Mouse (Mus musculus) neural tube, embryonic 13.5 days (tissue): Measurements from ENCODE around the gene Gpatch2. TPM values are rescaled to one million over a fixed set of nuclear protein-coding genes. Genes with fewer than 3 reads are reported as not detected.

ENCODE experiments used
- ATAC-seq: fragments of 200-750 bp; cut with Nextera tagmentation; 2 replicates; pipeline ENCODE4 v1.8.0; 2017; ENCODE audit warnings: low read depth, mild to moderate bottlenecking, moderate TSS enrichment, moderate library complexity
- H3K27ac ChIP-seq: fragments of 300-500 bp; sonication (generic); replicated peaks from 2 replicates; pipeline ENCODE4 v1.5.1; 2015; ENCODE audit warnings: moderate library complexity, mild to moderate bottlenecking, inconsistent platforms
- H3K27me3 ChIP-seq: fragments of 300-500 bp; sonication (generic); 2 replicates; pipeline ENCODE4 v1.6.1; 2015; ENCODE audit warnings: mild to moderate bottlenecking, inconsistent platforms
- H3K36me3 ChIP-seq: fragments of 300-500 bp; sonication (generic); 2 replicates; pipeline ENCODE4 v1.6.1; 2015; ENCODE audit warnings: mild to moderate bottlenecking, inconsistent platforms
- H3K4me1 ChIP-seq: fragments of 300-500 bp; sonication (generic); replicated peaks from 2 replicates; pipeline ENCODE4 v1.6.1; 2015; ENCODE audit warnings: inconsistent platforms
- H3K4me2 ChIP-seq: fragments of 300-500 bp; sonication (generic); 2 replicates; pipeline ENCODE4 v1.6.1; 2015; ENCODE audit warnings: inconsistent platforms, mild to moderate bottlenecking, moderate library complexity
- H3K4me3 ChIP-seq: fragments of 300-500 bp; sonication (generic); 2 replicates; pipeline ENCODE4 v1.5.1; 2015; ENCODE audit warnings: mild to moderate bottlenecking, inconsistent platforms
- H3K9ac ChIP-seq: fragments of 300-500 bp; sonication (generic); 2 replicates; pipeline ENCODE4 v1.6.1; 2015; ENCODE audit warnings: moderate library complexity, mild to moderate bottlenecking, inconsistent platforms
- H3K9me3 ChIP-seq: fragments of 300-500 bp; sonication (generic); 2 replicates; pipeline ENCODE4 v1.6.1; 2016; ENCODE audit warnings: inconsistent platforms
- WGBS: fragments of 180-500 bp; shearing (Covaris S2); methylation state at CpG from one replicate; pipeline ENCODE4 v1.1.7; 2015; 5-methylcytosine and 5-hydroxymethylcytosine counted together
- polyA plus RNA-seq: library from polyadenylated mRNA; unstranded; fragments of >200 nt; fragmentation: Nextera tagmentation; extraction: Ambion mirVana; gene quantifications from 2 replicates; pipeline ENCODE4 v1.2.1, GENCODE M21; 2015

The Gpatch2 gene
- polyA plus RNA-seq, 1 experiment from 2014 or later = 15.7 TPM

- H3K4me2 ChIP-seq = no peak overlapping the region
- 0 out of 2 replicates have a peak, but pooled peaks cover 11% of the 10 kb centered on the region for H3K4me1 ChIP-seq
- H3K9ac ChIP-seq = no peak overlapping the region
- ATAC-seq = no peak
- no peaks in the 10 kb centered on the region for H3K9me3 ChIP-seq
- WGBS = 84% methylated on average over 13 of the region's 13 CpGs
- H3K27ac ChIP-seq = no peak overlapping the region
- no peaks in the 10 kb centered on the region for H3K27me3 ChIP-seq
- peaks cover 20% of the 10 kb centered on the region for H3K36me3 ChIP-seq
- H3K4me3 ChIP-seq = no peak overlapping the region
Observed at GRCm38 (mm10) chr1:187228414-187229146, 13.3 kb downstream of the Gpatch2 start.

GRCm38 (mm10) chr1:187230255-187230654 lies 14.9 kb downstream of the Gpatch2 start:
- H3K9me3 ChIP-seq = no peaks in the 10 kb centered on the region
- no peak overlapping the region for H3K27ac ChIP-seq
- WGBS = 81% methylated on average over 5 of the region's 5 CpGs
- H3K4me1 ChIP-seq = 0 out of 2 replicates have a peak, but pooled peaks cover 11% of the 10 kb centered on the region
- ATAC-seq = no peak
- no peak overlapping the region for H3K4me2 ChIP-seq
- H3K4me3 ChIP-seq = no peak overlapping the region
- no peak overlapping the region for H3K9ac ChIP-seq
- H3K36me3 ChIP-seq = peaks cover 27% of the 10 kb centered on the region
- H3K27me3 ChIP-seq = no peaks in the 10 kb centered on the region

- no peak overlapping the region for H3K9ac ChIP-seq
- H3K9me3 ChIP-seq = no peaks in the 10 kb centered on the region
- H3K27me3 ChIP-seq = no peaks in the 10 kb centered on the region
- no peak overlapping the region for H3K4me3 ChIP-seq
- 0 out of 2 replicates have a peak, but pooled peaks cover 11% of the 10 kb centered on the region for H3K4me1 ChIP-seq
- WGBS = 90% methylated on average over 14 of the region's 14 CpGs
- H3K36me3 ChIP-seq = peaks cover 13% of the 10 kb centered on the region
- no peak for ATAC-seq
- no peak overlapping the region for H3K27ac ChIP-seq
- no peak overlapping the region for H3K4me2 ChIP-seq
Observed at GRCm38 (mm10) chr1:187232196-187232955, 17.1 kb downstream of the Gpatch2 start.

GRCm38 (mm10) chr1:187232996-187233615 lies 17.8 kb downstream of the Gpatch2 start:
- H3K27me3 ChIP-seq = no peaks in the 10 kb centered on the region

GRCm38 (mm10) chr1:187235161-187235560 lies 19.9 kb downstream of the Gpatch2 start:
- no peak for ATAC-seq

More at GRCm38 (mm10) chr1:187232996-187233615, 17.8 kb downstream of the Gpatch2 start:
- 0 out of 2 replicates have a peak, but pooled peaks cover 5% of the 10 kb centered on the region for H3K4me1 ChIP-seq
- no peak for ATAC-seq
- no peak overlapping the region for H3K27ac ChIP-seq
- H3K4me3 ChIP-seq = no peak overlapping the region
- H3K9me3 ChIP-seq = no peaks in the 10 kb centered on the region
- no peak overlapping the region for H3K9ac ChIP-seq
- H3K36me3 ChIP-seq = peaks cover 13% of the 10 kb centered on the region
- 65% methylated on average over 7 of the region's 7 CpGs for WGBS
- no peak overlapping the region for H3K4me2 ChIP-seq

GRCm38 (mm10) chr1:187236296-187236695 lies 21.0 kb downstream of the Gpatch2 start:
- H3K9ac ChIP-seq = no peak overlapping the region
- no peaks in the 10 kb centered on the region for H3K27me3 ChIP-seq
- WGBS = 75% methylated on average over 6 of the region's 6 CpGs
- peaks cover 13% of the 10 kb centered on the region for H3K36me3 ChIP-seq
- H3K9me3 ChIP-seq = no peaks in the 10 kb centered on the region
- no peaks in the 10 kb centered on the region for H3K4me1 ChIP-seq
- no peak overlapping the region for H3K4me3 ChIP-seq
- no peak for ATAC-seq
- H3K4me2 ChIP-seq = no peak overlapping the region
- no peak overlapping the region for H3K27ac ChIP-seq

More at GRCm38 (mm10) chr1:187235161-187235560, 19.9 kb downstream of the Gpatch2 start:
- Histone ChIP-seq H3K9me3 (no peaks in the 10 kb centered on the region), H3K9ac (no peak overlapping the region), H3K4me1 (0 out of 2 replicates have a peak, but pooled peaks cover 2% of the 10 kb centered on the region), H3K36me3 (peaks cover 13% of the 10 kb centered on the region), H3K27me3 (no peaks in the 10 kb centered on the region), H3K27ac (no peak overlapping the region), H3K4me3 (no peak overlapping the region), H3K4me2 (no peak overlapping the region)
- 92% methylated on average over 3 of the region's 3 CpGs for WGBS

GRCm38 (mm10) chr1:187238061-187238460 lies 22.8 kb downstream of the Gpatch2 start:
- H3K4me1 ChIP-seq = no peaks in the 10 kb centered on the region
- no peak overlapping the region for H3K4me3 ChIP-seq
- WGBS = 95% methylated on average over 4 of the region's 4 CpGs
- no peak for ATAC-seq
- peaks cover 12% of the 10 kb centered on the region for H3K36me3 ChIP-seq
- no peaks in the 10 kb centered on the region for H3K27me3 ChIP-seq
- no peaks in the 10 kb centered on the region for H3K9me3 ChIP-seq
- no peak overlapping the region for H3K4me2 ChIP-seq
- no peak overlapping the region for H3K27ac ChIP-seq
- no peak overlapping the region for H3K9ac ChIP-seq

- Histone ChIP-seq H3K27ac (no peak overlapping the region), H3K27me3 (no peaks in the 10 kb centered on the region), H3K9ac (no peak overlapping the region), H3K4me1 (no peaks in the 10 kb centered on the region), H3K36me3 (no peaks in the 10 kb centered on the region), H3K4me2 (no peak overlapping the region), H3K4me3 (no peak overlapping the region), H3K9me3 (no peaks in the 10 kb centered on the region)
- no peak for ATAC-seq
- WGBS = 95% methylated on average over 3 of the region's 3 CpGs
Observed at GRCm38 (mm10) chr1:187240304-187240703, 25.0 kb downstream of the Gpatch2 start.

- no peak for ATAC-seq
- H3K9me3 ChIP-seq = no peaks in the 10 kb centered on the region
- WGBS = 88% methylated on average over 5 of the region's 5 CpGs
- no peaks in the 10 kb centered on the region for H3K4me1 ChIP-seq
- H3K27me3 ChIP-seq = no peaks in the 10 kb centered on the region
- no peak overlapping the region for H3K4me2 ChIP-seq
- no peak overlapping the region for H3K9ac ChIP-seq
- H3K36me3 ChIP-seq = no peaks in the 10 kb centered on the region
- no peak overlapping the region for H3K27ac ChIP-seq
- no peak overlapping the region for H3K4me3 ChIP-seq
Observed at GRCm38 (mm10) chr1:187241329-187241728, 26.0 kb downstream of the Gpatch2 start.

GRCm38 (mm10) chr1:187244734-187245133 lies 29.4 kb downstream of the Gpatch2 start:
- Histone ChIP-seq H3K9ac (no peak overlapping the region), H3K27me3 (no peaks in the 10 kb centered on the region), H3K4me2 (no peak overlapping the region), H3K27ac (no peak overlapping the region), H3K4me1 (no peaks in the 10 kb centered on the region), H3K9me3 (no peaks in the 10 kb centered on the region), H3K36me3 (no peaks in the 10 kb centered on the region), H3K4me3 (no peak overlapping the region)
- WGBS = 88% methylated on average over 5 of the region's 5 CpGs
- no peak for ATAC-seq

GRCm38 (mm10) chr1:187250741-187251262 lies 35.5 kb downstream of the Gpatch2 start:
- Histone ChIP-seq H3K36me3 (no peaks in the 10 kb centered on the region), H3K4me2 (no peak overlapping the region), H3K4me1 (no peaks in the 10 kb centered on the region), H3K27ac (no peak overlapping the region), H3K9me3 (no peaks in the 10 kb centered on the region), H3K9ac (no peak overlapping the region), H3K27me3 (no peaks in the 10 kb centered on the region), H3K4me3 (no peak overlapping the region)
- ATAC-seq = no peak
- 91% methylated on average over 1 of the region's 1 CpGs for WGBS

GRCm38 (mm10) chr1:187258756-187259155 lies 43.4 kb downstream of the Gpatch2 start:
- no peak overlapping the region for H3K4me2 ChIP-seq
- no peaks in the 10 kb centered on the region for H3K36me3 ChIP-seq
- H3K27ac ChIP-seq = no peak overlapping the region
- no peak overlapping the region for H3K9ac ChIP-seq
- no peaks in the 10 kb centered on the region for H3K9me3 ChIP-seq
- 68% methylated on average over 4 of the region's 4 CpGs for WGBS
- H3K4me1 ChIP-seq = peaks cover 19% of the 10 kb centered on the region
- H3K4me3 ChIP-seq = no peak overlapping the region
- ATAC-seq = no peak
- no peaks in the 10 kb centered on the region for H3K27me3 ChIP-seq
